Mouse (Mus musculus): ENCODE data around the gene Susd6.

The Susd6 gene

GRCm38 (mm10) chr12:80837614-80838013 is 47.3 kb downstream of the Susd6 start:
- no peak for DNase-seq (ENCODE audit: low spot score in 2 of 2)

- no peak for DNase-seq (ENCODE audit: low spot score in 2 of 2)
Measured at GRCm38 (mm10) chr12:80838271-80838670, 48.0 kb downstream of the Susd6 start.

GRCm38 (mm10) chr12:80838787-80839186 is 48.5 kb downstream of the Susd6 start:
- no peak for DNase-seq (ENCODE audit: low spot score in 2 of 2)

- no peak for DNase-seq (ENCODE audit: low spot score in 2 of 2)
Measured at GRCm38 (mm10) chr12:80839631-80840030, 49.3 kb downstream of the Susd6 start.

- DNase-seq (ENCODE audit: low spot score in 2 of 2): no peak
Measured at GRCm38 (mm10) chr12:80841618-80842017, 51.3 kb downstream of the Susd6 start.

GRCm38 (mm10) chr12:80842609-80843008 is 52.3 kb downstream of the Susd6 start:
- no peak for DNase-seq (ENCODE audit: low spot score in 2 of 2)

- DNase-seq (ENCODE audit: low spot score in 2 of 2): no peak
Measured at GRCm38 (mm10) chr12:80843236-80843635, 52.9 kb downstream of the Susd6 start.

- DNase-seq (ENCODE audit: low spot score in 2 of 2): peak; percentile 78 to 83
Measured at GRCm38 (mm10) chr12:80843651-80844444, 53.5 kb downstream of the Susd6 start.

- no peak for DNase-seq (ENCODE audit: low spot score in 2 of 2)
Measured at GRCm38 (mm10) chr12:80845901-80846300, 55.6 kb downstream of the Susd6 start.

- peak; percentile 48 to 72 for DNase-seq (ENCODE audit: low spot score in 2 of 2)
Measured at GRCm38 (mm10) chr12:80846861-80847268, 56.6 kb downstream of the Susd6 start.

- DNase-seq (ENCODE audit: low spot score in 2 of 2): no peak
Measured at GRCm38 (mm10) chr12:80852001-80852400, 61.7 kb downstream of the Susd6 start.

GRCm38 (mm10) chr12:80853737-80854136 is 63.4 kb downstream of the Susd6 start:
- peak; percentile 61 to 76 for DNase-seq (ENCODE audit: low spot score in 2 of 2)

- DNase-seq (ENCODE audit: low spot score in 2 of 2): no peak
Measured at GRCm38 (mm10) chr12:80854671-80855070, 64.4 kb downstream of the Susd6 start.

GRCm38 (mm10) chr12:80855100-80855499 is 64.8 kb downstream of the Susd6 start:
- no peak for DNase-seq (ENCODE audit: low spot score in 2 of 2)

GRCm38 (mm10) chr12:80855581-80855980 is 65.3 kb downstream of the Susd6 start:
- no peak for DNase-seq (ENCODE audit: low spot score in 2 of 2)

GRCm38 (mm10) chr12:80857636-80858293 is 67.5 kb downstream of the Susd6 start:
- DNase-seq (ENCODE audit: low spot score in 2 of 2): no peak

GRCm38 (mm10) chr12:80858307-80858706 is 68.0 kb downstream of the Susd6 start:
- no peak for DNase-seq (ENCODE audit: low spot score in 2 of 2)

- DNase-seq (ENCODE audit: low spot score in 2 of 2): no peak
Measured at GRCm38 (mm10) chr12:80861916-80862315, 71.6 kb downstream of the Susd6 start.

- DNase-seq (ENCODE audit: low spot score in 2 of 2): peak in 1 of 2 experiments; percentile 39
Measured at GRCm38 (mm10) chr12:80863370-80863769, 73.1 kb downstream of the Susd6 start.

- DNase-seq (ENCODE audit: low spot score in 2 of 2): no peak
Measured at GRCm38 (mm10) chr12:80865175-80865574, 74.9 kb downstream of the Susd6 start.

- DNase-seq (ENCODE audit: low spot score in 2 of 2): no peak
Measured at GRCm38 (mm10) chr12:80866023-80866422, 75.7 kb downstream of the Susd6 start.

GRCm38 (mm10) chr12:80867083-80867482 is 76.8 kb downstream of the Susd6 start:
- DNase-seq (ENCODE audit: low spot score in 2 of 2): peak; percentile 66 to 79

- DNase-seq (ENCODE audit: low spot score in 2 of 2): no peak
Measured at GRCm38 (mm10) chr12:80868401-80868800, 78.1 kb downstream of the Susd6 start.
